Mouse (Mus musculus) thymus, postnatal 0 days (tissue): Measurements from ENCODE around the gene Igtp. TPM values are rescaled to one million over a fixed set of nuclear protein-coding genes. Genes with fewer than 3 reads are reported as not detected.

Experiments used
- polyA plus RNA-seq: library from polyadenylated mRNA; unstranded; fragments of >200 nt; fragmentation: Nextera tagmentation; extraction: Ambion mirVana; gene quantifications from 2 replicates; pipeline ENCODE4 v1.2.1, GENCODE M21; 2015

Gene Igtp
- polyA plus RNA-seq, 1 experiment from 2014 or later = 65.3 TPM

Other genes starting within 250 kb of the Igtp start
- 17.1 and 22.8 TPM in 2 replicates for gene Larp1, start 190.5 kb upstream of the Igtp start, polyA plus RNA-seq
- gene Gm12248, start 106.4 kb upstream of the Igtp start, polyA plus RNA-seq = 0.12 and 0.38 TPM in 2 replicates
- 155 TPM in 2 replicates for gene Cnot8, start 95.4 kb upstream of the Igtp start, polyA plus RNA-seq
- gene Gemin5, start 31.0 kb upstream of the Igtp start, polyA plus RNA-seq = 23.0 and 25.7 TPM in 2 replicates
- gene Mrpl22, start 27.9 kb upstream of the Igtp start, polyA plus RNA-seq = 137 and 139 TPM in 2 replicates
- gene Irgm2, start 62 bp downstream of the Igtp start, polyA plus RNA-seq = 12.1 and 12.5 TPM in 2 replicates
- gene 4930438A08Rik, start 75.2 kb downstream of the Igtp start, polyA plus RNA-seq = 0.08 and 0.09 TPM in 2 replicates
- gene Zfp692, start 107.5 kb downstream of the Igtp start, polyA plus RNA-seq = 12.8 and 14.1 TPM in 2 replicates
- 59.2 and 72.2 TPM in 2 replicates for gene Zfp672, start 130.8 kb downstream of the Igtp start, polyA plus RNA-seq
- gene Sh3bp5l, start 131.2 kb downstream of the Igtp start, polyA plus RNA-seq = 29.2 and 30.4 TPM in 2 replicates
- 1.6 and 2.1 TPM in 2 replicates for gene Lypd8, start 179.5 kb downstream of the Igtp start, polyA plus RNA-seq
- gene 1810065E05Rik, start 221.6 kb downstream of the Igtp start, polyA plus RNA-seq = 0.40 and 0.64 TPM in 2 replicates
- 0.12 and 0.23 TPM in 2 replicates for gene Gm12253, start 233.0 kb downstream of the Igtp start, polyA plus RNA-seq